Mouse (Mus musculus): ENCODE data around the gene Ankrd66.

DNA sequence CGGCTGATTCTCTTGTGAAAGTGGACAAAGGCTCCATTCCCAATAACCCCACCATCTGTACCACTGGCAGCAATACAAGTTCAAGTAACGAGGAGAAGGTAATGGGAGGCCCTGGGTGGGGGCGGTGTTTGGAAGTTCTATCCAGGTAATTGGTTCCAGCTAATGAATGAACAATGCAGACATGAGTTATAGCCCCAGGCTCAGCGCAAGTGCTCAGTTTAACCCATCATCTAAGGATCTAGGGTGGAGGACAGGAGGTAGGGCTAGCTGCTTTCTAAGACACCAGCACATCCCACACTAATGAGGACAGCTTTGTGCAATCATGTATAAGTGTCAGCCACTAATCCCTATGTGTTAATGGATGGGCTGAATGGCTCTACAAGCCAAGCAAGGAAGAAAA, 32.7 kb downstream of the Ankrd66 start:
- TF ChIP-seq CTCF (IDR thresholded peaks at IDR 0.05; ENCODE audit: control insufficient read depth, insufficient read depth, insufficient read length) = no peak
- no peak for TF ChIP-seq MAX (IDR thresholded peaks at IDR 0.05)
- no peak for TF ChIP-seq USF1 (IDR thresholded peaks at IDR 0.05; ENCODE audit: low read depth)

Measured in C2C12 (cell line).